Mouse (Mus musculus): ENCODE measurements around the gene Hoxa4.

GRCm38 (mm10) chr6:52203371-52204049 lies 12.0 kb upstream of the Hoxa4 start:
- TF ChIP-seq MAX (IDR thresholded peaks at IDR 0.05; ENCODE audit: low read length) (no peak), USF2 (conservative IDR thresholded peaks at IDR 0.05; ENCODE audit: low read depth, low read length) (no peak), TCF12 (IDR thresholded peaks at IDR 0.05; ENCODE audit: low read depth, low read length) (no peak), HCFC1 (IDR thresholded peaks at IDR 0.05; ENCODE audit: low read depth, low read length) (no peak), MEF2A (IDR thresholded peaks at IDR 0.05; ENCODE audit: borderline replicate concordance, low read depth, low read length) (no peak), POLR2A (IDR thresholded peaks at IDR 0.05; ENCODE audit: low read depth, low read length) (no peak)

Data from CH12.LX (cell line).